Mouse (Mus musculus) stomach, embryonic 15.5 days (tissue): Measurements from ENCODE around the gene Nlrc5. TPM values are rescaled to one million over a fixed set of nuclear protein-coding genes. Genes with fewer than 3 reads are reported as not detected.
"Not testable (repeated sequence)": the region's sequence is repeated elsewhere in the genome, so short reads cannot be mapped to it uniquely, and the experiment has no call there.

Experiments
- ATAC-seq: fragments of 200-750 bp; cut with Nextera tagmentation; 2 replicates; pipeline ENCODE4 v1.8.0; 2017; ENCODE audit warnings: low read depth, moderate number of reproducible peaks, moderate TSS enrichment; ENCODE audit not compliant: insufficient read depth, low FRiP score
- H3K27ac ChIP-seq: fragments of 300-500 bp; sonication (generic); 2 replicates; pipeline ENCODE4 v1.5.1; 2015; ENCODE audit warnings: mild to moderate bottlenecking, inconsistent platforms
- H3K27me3 ChIP-seq: fragments of 300-500 bp; sonication (generic); replicated peaks from 2 replicates; pipeline ENCODE4 v1.6.1; 2015; ENCODE audit warnings: inconsistent platforms
- H3K36me3 ChIP-seq: fragments of 300-500 bp; sonication (generic); 2 replicates; pipeline ENCODE4 v1.6.1; 2015; ENCODE audit warnings: inconsistent platforms
- H3K4me1 ChIP-seq: fragments of 300-500 bp; sonication (generic); 2 replicates; pipeline ENCODE4 v1.6.1; 2015; ENCODE audit warnings: inconsistent platforms
- H3K4me2 ChIP-seq: fragments of 300-500 bp; sonication (generic); 2 replicates; pipeline ENCODE4 v1.6.1; 2015; ENCODE audit warnings: mild to moderate bottlenecking, inconsistent platforms
- H3K4me3 ChIP-seq: fragments of 300-500 bp; sonication (generic); replicated peaks from 2 replicates; pipeline ENCODE4 v1.5.1; 2015; ENCODE audit warnings: inconsistent platforms
- H3K9ac ChIP-seq: fragments of 300-500 bp; sonication (generic); 2 replicates; pipeline ENCODE4 v1.6.1; 2015; ENCODE audit warnings: inconsistent platforms
- H3K9me3 ChIP-seq: fragments of 300-500 bp; sonication (generic); 2 replicates; pipeline ENCODE4 v1.6.1; 2016; ENCODE audit warnings: inconsistent platforms
- WGBS: fragments of 180-500 bp; shearing (Covaris S2); methylation state at CpG from one replicate; pipeline ENCODE4 v1.1.7; 2015; 5-methylcytosine and 5-hydroxymethylcytosine counted together
- polyA plus RNA-seq: library from polyadenylated mRNA; unstranded; fragments of >200 nt; fragmentation: Nextera tagmentation; extraction: Ambion mirVana; gene quantifications from 2 replicates; pipeline ENCODE4 v1.2.1, GENCODE M21; 2015

The Nlrc5 gene
- polyA plus RNA-seq, 1 experiment from 2014 or later = 0.51 TPM

DNA sequence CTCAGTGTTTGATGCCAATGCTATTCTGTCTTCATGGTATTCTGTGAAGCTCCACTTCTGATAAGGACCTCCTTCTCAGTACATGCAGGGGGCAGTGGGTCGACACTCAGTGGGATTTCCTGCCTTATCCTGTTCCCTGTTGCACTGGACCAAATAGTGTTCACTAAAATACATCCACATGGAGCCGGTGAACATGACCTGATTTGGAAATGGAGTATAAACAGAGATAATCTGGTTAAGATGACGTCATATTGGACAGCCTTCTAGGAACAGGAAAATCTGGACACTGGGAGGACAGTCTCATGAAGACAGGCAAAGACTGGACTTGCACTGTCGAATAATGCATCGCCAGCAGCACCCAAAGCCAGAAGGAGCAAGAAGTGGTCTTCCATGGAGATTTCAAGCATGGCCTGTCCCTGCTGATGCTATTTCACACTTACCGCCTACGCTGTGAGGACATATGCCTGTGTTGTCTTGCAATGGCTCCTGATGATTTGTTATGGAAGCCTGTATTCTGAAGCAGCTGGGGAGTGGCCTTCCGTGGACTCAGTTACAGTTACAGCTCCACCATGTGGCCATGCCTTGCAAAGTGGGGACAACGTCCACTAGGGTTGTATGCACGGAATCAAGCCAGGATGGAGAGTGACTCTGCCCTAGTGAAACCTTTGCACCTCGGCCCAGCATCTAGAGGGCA lies 37.0 kb upstream of the Nlrc5 start:
- no peak overlapping the region for H3K4me2 ChIP-seq
- H3K4me3 ChIP-seq = no peak overlapping the region
- H3K27me3 ChIP-seq = no peaks in the 10 kb centered on the region
- H3K36me3 ChIP-seq = peaks cover 36% of the 10 kb centered on the region
- H3K9ac ChIP-seq = no peak overlapping the region
- H3K4me1 ChIP-seq = no peaks in the 10 kb centered on the region
- no peak overlapping the region for H3K27ac ChIP-seq
- 56% methylated on average over 11 of the region's 11 CpGs for WGBS
- 0 out of 2 replicates have a peak, but pooled peaks have one; percentile 29 for ATAC-seq
- no peaks in the 10 kb centered on the region for H3K9me3 ChIP-seq

GRCm38 (mm10) chr8:94398587-94398986 lies 35.6 kb upstream of the Nlrc5 start:
- Histone ChIP-seq H3K4me3 (no peak overlapping the region), H3K9ac (no peak overlapping the region), H3K4me2 (no peak overlapping the region), H3K9me3 (no peaks in the 10 kb centered on the region), H3K27ac (no peak overlapping the region), H3K4me1 (no peaks in the 10 kb centered on the region), H3K36me3 (peaks cover 27% of the 10 kb centered on the region), H3K27me3 (no peaks in the 10 kb centered on the region)
- 77% methylated on average over 6 of the region's 6 CpGs for WGBS
- no peak for ATAC-seq

- Histone ChIP-seq H3K27ac (no peak overlapping the region), H3K27me3 (no peaks in the 10 kb centered on the region), H3K36me3 (peaks cover 20% of the 10 kb centered on the region), H3K4me1 (no peaks in the 10 kb centered on the region), H3K9me3 (no peaks in the 10 kb centered on the region), H3K9ac (no peak overlapping the region), H3K4me2 (no peak overlapping the region), H3K4me3 (no peak overlapping the region)
- WGBS = 79% methylated on average over 3 of the region's 3 CpGs
- ATAC-seq = no peak
These were observed 34.7 kb upstream of the Nlrc5 start for GRCm38 (mm10) chr8:94399361-94399953.

DNA sequence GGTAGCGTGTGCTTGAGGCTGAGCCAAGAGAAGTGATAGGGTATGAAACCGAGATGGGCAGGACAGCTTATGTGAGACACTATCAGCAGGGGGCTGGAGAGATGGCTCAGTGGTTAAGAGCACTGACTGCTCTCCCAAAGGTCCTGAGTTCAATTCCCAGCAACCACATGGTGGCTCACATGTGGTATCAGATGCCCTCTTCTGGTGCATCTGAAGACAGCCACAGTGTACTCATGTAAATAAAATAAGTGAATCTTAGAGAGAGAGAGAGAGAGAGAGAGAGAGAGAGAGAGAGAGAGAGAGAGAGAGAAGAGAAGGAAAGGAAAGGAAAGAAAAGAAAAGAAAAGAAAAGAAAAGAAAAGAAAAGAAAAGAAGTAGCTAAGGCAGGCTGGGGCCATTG lies 34.2 kb upstream of the Nlrc5 start:
- peaks cover 16% of the 10 kb centered on the region; the same call in 1 of the 2 replicates for H3K36me3 ChIP-seq
- 75% methylated on average over 2 of the region's 2 CpGs for WGBS
- ATAC-seq, H3K4me3 ChIP-seq, H3K27ac ChIP-seq, H3K9ac ChIP-seq, H3K27me3 ChIP-seq, H3K4me2 ChIP-seq, H3K4me1 ChIP-seq, H3K9me3 ChIP-seq: not testable (repeated sequence)

GRCm38 (mm10) chr8:94408443-94409080 lies 25.6 kb upstream of the Nlrc5 start:
- no peak overlapping the region for H3K27ac ChIP-seq
- no peaks in the 10 kb centered on the region for H3K27me3 ChIP-seq
- no peaks in the 10 kb centered on the region for H3K9me3 ChIP-seq
- H3K9ac ChIP-seq = no peak overlapping the region
- H3K36me3 ChIP-seq = no peaks in the 10 kb centered on the region
- no peaks in the 10 kb centered on the region for H3K4me1 ChIP-seq
- no peak overlapping the region for H3K4me2 ChIP-seq
- no peak overlapping the region for H3K4me3 ChIP-seq
- ATAC-seq = no peak
- WGBS = 55% methylated on average over 8 of the region's 8 CpGs

GRCm38 (mm10) chr8:94409523-94409922 lies 24.6 kb upstream of the Nlrc5 start:
- no peaks in the 10 kb centered on the region for H3K9me3 ChIP-seq
- H3K9ac ChIP-seq = no peak overlapping the region
- H3K36me3 ChIP-seq = no peaks in the 10 kb centered on the region
- no peak overlapping the region for H3K4me3 ChIP-seq
- no peaks in the 10 kb centered on the region for H3K4me1 ChIP-seq
- no peaks in the 10 kb centered on the region for H3K27me3 ChIP-seq
- ATAC-seq = no peak
- 84% methylated on average over 7 of the region's 7 CpGs for WGBS
- H3K4me2 ChIP-seq = no peak overlapping the region
- H3K27ac ChIP-seq = no peak overlapping the region

DNA sequence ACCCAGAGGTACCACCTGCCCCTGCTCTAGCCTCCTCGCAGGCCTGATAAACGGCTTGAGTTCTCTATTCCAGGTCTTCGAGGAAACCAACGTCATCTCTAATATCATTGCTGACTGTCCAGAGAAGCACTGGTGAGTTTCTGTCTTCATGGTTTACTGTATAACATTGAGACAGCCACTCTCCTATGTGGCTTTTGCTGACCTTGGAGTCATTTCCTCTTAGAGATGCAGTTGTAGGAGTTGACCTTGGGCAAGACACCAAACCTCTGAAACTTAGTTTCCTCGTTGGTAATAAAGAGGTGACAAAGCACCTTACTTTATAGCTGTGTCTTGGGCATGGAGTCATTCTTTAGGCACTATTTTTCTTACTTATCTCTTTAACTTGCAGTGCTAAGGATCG lies 21.6 kb upstream of the Nlrc5 start:
- no peak for ATAC-seq
- H3K4me3 ChIP-seq = no peak overlapping the region
- no peaks in the 10 kb centered on the region for H3K27me3 ChIP-seq
- H3K9me3 ChIP-seq = no peaks in the 10 kb centered on the region
- H3K4me2 ChIP-seq = no peak overlapping the region
- H3K4me1 ChIP-seq = no peaks in the 10 kb centered on the region
- H3K27ac ChIP-seq = no peak overlapping the region
- no peaks in the 10 kb centered on the region for H3K36me3 ChIP-seq
- no peak overlapping the region for H3K9ac ChIP-seq
- 74% methylated on average over 6 of the region's 6 CpGs for WGBS

DNA sequence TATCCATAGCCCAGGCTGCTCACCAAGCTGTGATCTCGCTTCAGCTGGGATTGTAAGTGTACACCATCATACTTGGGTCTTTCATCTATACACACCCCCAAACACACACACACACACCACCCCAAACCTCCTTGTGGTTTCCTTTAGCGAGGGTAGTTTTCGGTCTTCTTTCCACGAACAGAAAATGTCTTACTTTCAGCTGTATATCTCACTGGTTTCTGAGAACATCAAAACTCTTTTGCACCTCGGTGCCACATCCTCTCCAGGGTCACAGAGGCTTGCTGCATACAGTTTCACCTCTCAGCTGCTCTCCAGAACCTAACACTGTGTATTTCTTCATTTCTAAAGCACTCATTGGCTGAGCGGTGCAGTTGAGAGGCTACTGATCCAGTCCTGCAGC lies 20.6 kb upstream of the Nlrc5 start:
- Histone ChIP-seq H3K27ac (no peak overlapping the region), H3K4me3 (no peak overlapping the region), H3K36me3 (no peaks in the 10 kb centered on the region), H3K4me1 (no peaks in the 10 kb centered on the region), H3K9me3 (no peaks in the 10 kb centered on the region), H3K9ac (no peak overlapping the region), H3K27me3 (no peaks in the 10 kb centered on the region), H3K4me2 (no peak overlapping the region)
- WGBS = 84% methylated on average over 6 of the region's 6 CpGs
- ATAC-seq = no peak

GRCm38 (mm10) chr8:94415218-94415617 lies 18.9 kb upstream of the Nlrc5 start:
- Histone ChIP-seq H3K9me3 (no peaks in the 10 kb centered on the region), H3K36me3 (no peaks in the 10 kb centered on the region), H3K4me1 (no peaks in the 10 kb centered on the region), H3K27ac (no peak overlapping the region), H3K9ac (no peak overlapping the region), H3K27me3 (no peaks in the 10 kb centered on the region), H3K4me2 (no peak overlapping the region), H3K4me3 (no peak overlapping the region)
- 63% methylated on average over 2 of the region's 2 CpGs for WGBS
- ATAC-seq = no peak

DNA sequence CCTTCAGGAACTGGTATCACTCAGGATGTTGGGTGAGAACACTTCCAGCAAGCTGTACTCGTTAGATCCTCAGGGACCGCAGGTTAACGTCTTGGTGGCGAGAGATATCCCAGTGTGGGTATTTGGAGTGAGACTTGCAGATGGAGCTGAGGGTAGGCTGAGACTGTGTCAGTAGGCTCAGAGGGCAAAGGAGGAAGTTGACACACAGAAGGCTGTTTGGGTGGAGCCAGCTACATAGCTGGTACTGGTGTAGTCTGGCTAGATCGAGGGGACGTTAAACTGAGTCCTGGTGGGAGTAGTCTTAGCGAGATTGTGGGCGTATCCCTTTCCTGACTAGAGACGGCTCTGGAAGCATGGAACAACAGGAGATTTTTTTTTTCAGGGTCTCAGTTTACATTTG lies 16.1 kb upstream of the Nlrc5 start:
- no peak overlapping the region for H3K9ac ChIP-seq
- ATAC-seq = no peak

DNA sequence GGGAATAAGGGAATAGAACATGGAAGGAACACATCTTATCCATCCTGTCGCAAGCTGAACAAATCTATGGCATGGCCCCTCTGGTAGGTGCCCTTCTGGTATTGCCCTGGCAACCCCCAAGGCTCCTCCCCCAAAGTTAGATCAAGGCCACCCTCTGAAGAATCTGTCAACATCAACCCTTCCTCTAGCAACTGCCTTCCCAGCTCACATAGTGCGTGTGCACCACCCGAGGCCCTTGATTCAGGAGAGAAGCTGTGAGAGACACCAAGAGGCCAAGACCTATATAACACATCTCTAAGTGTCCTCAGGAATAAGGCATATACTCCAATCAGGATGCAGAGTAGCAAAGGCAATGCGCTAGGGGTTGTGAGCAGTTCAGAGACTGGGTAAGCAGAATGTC lies 11.9 kb upstream of the Nlrc5 start:
- H3K4me2 ChIP-seq = no peak overlapping the region
- no peak overlapping the region for H3K9ac ChIP-seq
- H3K27ac ChIP-seq = no peak overlapping the region
- WGBS = 80% methylated on average over 4 of the region's 4 CpGs
- H3K4me3 ChIP-seq = no peak overlapping the region
- H3K36me3 ChIP-seq = no peaks in the 10 kb centered on the region
- H3K9me3 ChIP-seq = no peaks in the 10 kb centered on the region
- no peak for ATAC-seq
- H3K27me3 ChIP-seq = no peaks in the 10 kb centered on the region
- no peaks in the 10 kb centered on the region for H3K4me1 ChIP-seq

More for the DNA sequence above, 16.1 kb upstream of the Nlrc5 start:
- H3K27me3 ChIP-seq = no peaks in the 10 kb centered on the region
- no peak overlapping the region for H3K4me2 ChIP-seq
- H3K27ac ChIP-seq = no peak overlapping the region
- no peaks in the 10 kb centered on the region for H3K36me3 ChIP-seq
- no peaks in the 10 kb centered on the region for H3K9me3 ChIP-seq
- WGBS = 58% methylated on average over 9 of the region's 9 CpGs
- H3K4me1 ChIP-seq = no peaks in the 10 kb centered on the region
- H3K4me3 ChIP-seq = no peak overlapping the region

GRCm38 (mm10) chr8:94427953-94428352 lies 6.2 kb upstream of the Nlrc5 start:
- Histone ChIP-seq H3K4me1 (no peaks in the 10 kb centered on the region), H3K9me3 (no peaks in the 10 kb centered on the region), H3K27me3 (no peaks in the 10 kb centered on the region), H3K36me3 (no peaks in the 10 kb centered on the region), H3K27ac (no peak overlapping the region), H3K4me2 (no peak overlapping the region), H3K4me3 (no peak overlapping the region), H3K9ac (no peak overlapping the region)
- ATAC-seq = no peak
- 41% methylated on average over 10 of the region's 10 CpGs for WGBS
